Mouse (Mus musculus): ENCODE results near the gene Wdr59.

Gene Wdr59

GRCm38 (mm10) chr8:111539422-111540076 is 17.7 kb upstream of the Wdr59 start:
- in situ Hi-C loops (cut with MboI, MseI): no loop called here

- in situ Hi-C loops (cut with MboI, MseI): no loop called here
These were observed 16.3 kb upstream of the Wdr59 start for GRCm38 (mm10) chr8:111538194-111538593.

GRCm38 (mm10) chr8:111537765-111538158 is 15.9 kb upstream of the Wdr59 start:
- in situ Hi-C loops (cut with MboI, MseI): no loop called here

- in situ Hi-C loops (cut with MboI, MseI): no loop called here
These were observed 15.3 kb upstream of the Wdr59 start for GRCm38 (mm10) chr8:111536978-111537764.

GRCm38 (mm10) chr8:111536031-111536977 is 14.4 kb upstream of the Wdr59 start, which contains the start of gene Znrf1:
Znrf1 (plus strand) TSS chr8:111536097.
- in situ Hi-C loops (cut with MboI, MseI): no loop called here

GRCm38 (mm10) chr8:111535491-111535890 is 13.6 kb upstream of the Wdr59 start:
- in situ Hi-C loops (cut with MboI, MseI): no loop called here

- in situ Hi-C loops (cut with MboI, MseI): no loop called here
These were observed 11.6 kb upstream of the Wdr59 start for GRCm38 (mm10) chr8:111533503-111533902.

- in situ Hi-C loops (cut with MboI, MseI): no loop called here
These were observed 9.7 kb upstream of the Wdr59 start for GRCm38 (mm10) chr8:111531621-111532020.

- in situ Hi-C loops (cut with MboI, MseI): no loop called here
These were observed 9.3 kb upstream of the Wdr59 start for GRCm38 (mm10) chr8:111531191-111531590.

GRCm38 (mm10) chr8:111528071-111528470 is 6.2 kb upstream of the Wdr59 start:
- in situ Hi-C loops (cut with MboI, MseI): loop anchor here (5.0 kb wide), 3 partner anchors 99 to 474 kb away; partner anchors contain the start of gene Ldhd (in 1 of the 2)

GRCm38 (mm10) chr8:111527149-111527548 is 5.3 kb upstream of the Wdr59 start:
- in situ Hi-C loops (cut with MboI, MseI): loop anchor here (5.0 kb wide), 3 partner anchors 100 to 475 kb away; partner anchors contain the start of gene Ldhd (in 1 of the 2)

- in situ Hi-C loops (cut with MboI, MseI): loop anchor here (5.0 kb wide), 3 partner anchors 101 to 476 kb away; partner anchors contain the start of gene Ldhd (in 1 of the 2)
These were observed 4.6 kb upstream of the Wdr59 start for GRCm38 (mm10) chr8:111526403-111527024.

- in situ Hi-C loops (cut with MboI, MseI): no loop called here
These were observed 4.4 kb downstream of the Wdr59 start for GRCm38 (mm10) chr8:111517466-111517865.

- in situ Hi-C loops (cut with MboI, MseI): no loop called here
These were observed 5.3 kb downstream of the Wdr59 start for GRCm38 (mm10) chr8:111516451-111517035.

- in situ Hi-C loops (cut with MboI, MseI): no loop called here
These were observed 8.4 kb downstream of the Wdr59 start for GRCm38 (mm10) chr8:111513446-111513845.

GRCm38 (mm10) chr8:111512941-111513340 is 9.0 kb downstream of the Wdr59 start:
- in situ Hi-C loops (cut with MboI, MseI): no loop called here

GRCm38 (mm10) chr8:111510401-111510800 is 11.5 kb downstream of the Wdr59 start:
- in situ Hi-C loops (cut with MboI, MseI): no loop called here

GRCm38 (mm10) chr8:111509278-111509677 is 12.6 kb downstream of the Wdr59 start:
- in situ Hi-C loops (cut with MboI, MseI): no loop called here

GRCm38 (mm10) chr8:111508566-111508965 is 13.3 kb downstream of the Wdr59 start:
- in situ Hi-C loops (cut with MboI, MseI): no loop called here

- in situ Hi-C loops (cut with MboI, MseI): no loop called here
These were observed 20.0 kb downstream of the Wdr59 start for GRCm38 (mm10) chr8:111501724-111502464.

Data from T-helper 17 cell (primary cell).